Mouse (Mus musculus): ENCODE results near the gene Tomm40l.

Tomm40l gene

DNA sequence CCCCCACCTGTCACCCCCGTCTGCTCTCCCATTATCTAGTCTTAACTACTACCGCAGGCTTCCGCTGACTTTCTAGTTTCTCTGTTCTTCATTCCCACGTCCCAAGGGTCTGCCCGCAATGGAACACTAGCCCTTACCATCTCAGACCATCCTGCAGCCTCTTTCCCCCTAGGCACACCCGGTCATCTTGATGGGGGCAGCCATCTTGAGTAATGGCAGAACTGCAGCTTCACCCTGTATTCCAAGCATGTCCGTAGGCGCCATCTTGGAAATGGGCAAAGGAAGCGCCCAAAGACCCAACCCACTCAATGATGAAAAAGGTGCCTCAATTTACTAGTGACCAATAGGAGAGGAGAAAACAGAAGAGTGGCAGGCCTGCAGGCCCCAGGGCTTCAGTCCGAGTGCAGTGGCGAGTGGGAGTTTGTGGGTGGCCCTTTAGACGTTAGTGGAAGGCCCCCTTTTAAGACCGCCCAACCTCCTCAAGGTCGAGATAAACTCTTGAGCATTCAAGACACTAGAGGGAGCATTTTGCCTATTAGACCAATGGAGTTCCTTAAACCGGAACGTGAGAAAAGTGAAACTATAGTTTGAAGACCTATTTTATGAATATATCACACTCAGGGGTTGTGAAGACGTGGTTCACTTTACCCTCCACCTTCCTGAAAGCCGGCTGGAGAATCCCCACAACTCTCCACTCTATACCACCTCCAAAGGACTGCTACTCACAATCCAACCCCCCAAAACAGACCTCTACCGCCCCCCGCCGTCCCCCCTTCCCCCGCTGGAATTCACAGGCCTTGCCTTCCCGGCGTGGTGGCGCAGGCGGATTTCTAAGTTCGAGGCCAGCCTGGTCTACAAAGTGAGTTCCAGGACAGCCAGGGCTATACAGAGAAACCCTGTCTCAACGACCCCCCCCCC is at the start of gene Tomm40l:
Gene Tomm40l, minus strand, starts transcription at position 277 of the 918 bp plus-strand sequence.
- peak; percentile 97 for DNase-seq

DNA sequence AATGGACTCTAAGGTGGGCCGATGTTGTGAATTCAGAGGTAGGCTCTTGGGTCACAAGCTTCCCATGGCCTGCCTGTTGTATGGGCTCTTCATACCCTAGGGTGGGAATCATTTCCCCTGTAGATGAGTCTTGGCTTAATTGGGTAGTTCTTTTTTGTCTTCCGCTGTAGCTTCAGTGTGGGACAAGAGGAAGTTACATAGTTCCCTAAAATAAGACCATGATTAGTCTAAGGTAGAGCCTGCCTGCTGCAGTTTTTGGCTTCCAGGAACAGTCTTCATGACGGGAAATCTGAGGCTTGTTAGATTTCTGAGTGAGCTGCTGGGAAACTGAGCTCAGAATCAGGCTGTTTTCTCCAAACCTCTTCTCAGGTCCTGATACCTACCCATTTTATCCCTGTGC is 49.8 kb upstream of the Tomm40l start:
- no peak for DNase-seq

- no peak for DNase-seq
Measured at GRCm38 (mm10) chr1:171271622-171272021, 49.3 kb upstream of the Tomm40l start.

DNA sequence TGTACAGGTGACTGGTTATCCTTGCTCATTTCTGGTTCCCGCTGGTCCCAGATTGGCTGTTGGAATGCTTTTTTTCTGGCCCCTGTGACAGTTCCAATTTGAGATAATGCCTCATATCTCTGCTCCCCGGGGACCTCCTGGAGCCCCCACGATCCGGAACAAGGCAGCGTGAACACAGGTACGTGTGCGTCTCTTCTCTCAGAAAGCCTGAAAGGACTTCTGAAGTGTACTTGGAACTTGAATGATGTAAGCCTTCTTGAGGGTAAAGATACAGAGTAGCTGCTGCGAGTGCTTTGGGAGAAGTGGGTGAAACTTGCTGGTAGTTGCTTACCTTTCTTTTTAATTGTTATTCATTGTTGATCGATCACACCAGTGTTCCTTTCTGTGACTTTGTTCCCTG is 48.9 kb upstream of the Tomm40l start:
- DNase-seq, result no peak

DNA sequence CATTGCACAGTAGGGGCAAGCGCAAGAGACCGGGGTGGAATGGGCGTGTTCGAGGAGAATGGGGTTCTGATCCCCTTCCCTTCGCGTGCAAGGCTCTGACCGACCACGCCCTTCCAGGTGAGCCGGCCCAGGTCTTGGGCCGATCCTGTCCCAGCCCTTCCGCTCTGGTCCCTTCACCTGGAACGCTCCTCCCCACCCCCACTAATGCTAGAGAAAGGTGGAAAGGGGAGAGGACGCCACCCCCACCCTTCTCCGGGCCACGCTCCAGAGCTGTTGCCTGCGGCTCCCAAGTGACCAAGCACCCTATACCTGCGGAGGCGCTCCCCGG is 48.2 kb upstream of the Tomm40l start:
- peak; percentile 76 for DNase-seq

- peak; percentile 97 for DNase-seq
Measured at GRCm38 (mm10) chr1:171269848-171270572, 47.7 kb upstream of the Tomm40l start, which contains the start of gene B4galt3. TSS of gene B4galt3 (plus strand) at chr1:171270328.

DNA sequence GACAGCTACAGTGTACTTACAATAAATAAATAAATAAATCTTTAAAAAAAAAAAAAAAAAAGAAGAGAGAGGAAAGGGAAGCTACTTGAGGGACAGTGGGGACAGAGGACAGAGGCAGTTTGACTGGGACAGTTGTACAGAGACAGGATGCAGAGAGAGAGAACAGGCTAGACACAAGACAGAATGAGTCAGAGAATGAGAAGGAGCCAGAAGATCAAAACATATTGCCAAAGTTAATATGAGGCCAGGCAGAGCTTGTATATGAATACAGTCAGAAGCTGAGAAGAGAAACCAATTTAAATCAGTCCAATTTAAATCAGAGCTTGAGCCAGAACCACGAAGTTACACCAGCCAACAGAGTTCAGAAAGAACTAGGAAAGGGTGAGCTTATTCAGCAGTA is 46.0 kb upstream of the Tomm40l start:
- no peak for DNase-seq

- DNase-seq, result no peak
Measured at GRCm38 (mm10) chr1:171265971-171266744, 43.8 kb upstream of the Tomm40l start.

DNA sequence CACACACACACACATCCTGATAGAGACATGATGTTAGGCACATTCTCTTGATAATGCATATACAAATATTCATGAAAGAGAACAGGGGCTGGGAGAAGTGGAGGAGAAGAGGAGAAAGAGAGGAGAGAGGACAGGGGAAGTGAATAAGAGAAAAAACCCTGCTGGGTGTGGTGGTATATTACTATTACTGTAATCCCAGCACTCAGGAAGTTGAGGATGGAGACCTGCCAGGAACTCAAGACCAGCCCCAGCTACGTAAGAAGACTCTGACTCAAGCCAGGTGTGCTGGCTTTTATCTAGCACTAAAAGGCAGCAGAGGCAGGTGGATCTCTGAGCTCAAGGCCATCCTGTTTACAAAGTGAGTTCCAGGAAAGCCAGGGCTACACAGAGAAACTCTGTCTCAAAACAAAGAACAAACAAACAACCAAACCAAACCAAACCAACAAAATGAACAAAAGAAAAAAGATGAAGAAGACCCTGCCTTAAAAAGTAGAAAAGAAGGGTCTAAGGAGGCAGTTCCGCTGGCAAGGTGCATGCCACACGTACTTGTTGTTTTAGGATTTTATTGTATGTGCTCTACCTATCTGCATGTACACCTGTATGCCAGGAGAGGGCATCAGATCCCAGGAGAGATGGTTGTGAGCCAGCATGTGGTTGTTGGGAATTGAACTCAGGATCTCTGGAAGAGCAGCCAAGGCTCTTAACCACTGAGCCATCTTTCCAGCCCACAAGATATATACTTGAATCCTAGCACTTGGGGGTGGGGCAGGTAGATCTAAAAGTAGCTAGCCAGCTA is 41.5 kb upstream of the Tomm40l start:
- peak; percentile 51 for DNase-seq

DNA sequence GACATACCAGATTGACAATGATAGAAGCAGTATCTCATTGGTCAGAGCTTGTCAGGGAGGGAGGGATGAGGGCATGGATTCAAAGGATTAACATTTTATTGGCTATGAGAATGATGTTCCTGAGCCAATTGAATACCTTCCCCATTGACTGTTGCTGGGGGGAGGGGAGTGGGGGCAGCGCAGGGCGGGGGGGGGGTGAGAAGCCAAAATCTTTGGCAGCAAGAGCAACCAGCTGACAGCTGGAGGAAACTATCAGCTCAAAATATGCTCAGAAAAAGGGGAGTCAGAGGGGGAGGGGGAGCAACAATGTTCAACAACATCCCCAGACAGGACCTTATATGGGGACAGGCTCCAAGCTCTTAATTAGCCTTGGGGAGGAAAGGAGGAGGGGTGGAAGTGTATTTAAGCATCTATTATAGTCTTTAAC is 40.9 kb upstream of the Tomm40l start:
- DNase-seq, result peak; percentile 91

DNA sequence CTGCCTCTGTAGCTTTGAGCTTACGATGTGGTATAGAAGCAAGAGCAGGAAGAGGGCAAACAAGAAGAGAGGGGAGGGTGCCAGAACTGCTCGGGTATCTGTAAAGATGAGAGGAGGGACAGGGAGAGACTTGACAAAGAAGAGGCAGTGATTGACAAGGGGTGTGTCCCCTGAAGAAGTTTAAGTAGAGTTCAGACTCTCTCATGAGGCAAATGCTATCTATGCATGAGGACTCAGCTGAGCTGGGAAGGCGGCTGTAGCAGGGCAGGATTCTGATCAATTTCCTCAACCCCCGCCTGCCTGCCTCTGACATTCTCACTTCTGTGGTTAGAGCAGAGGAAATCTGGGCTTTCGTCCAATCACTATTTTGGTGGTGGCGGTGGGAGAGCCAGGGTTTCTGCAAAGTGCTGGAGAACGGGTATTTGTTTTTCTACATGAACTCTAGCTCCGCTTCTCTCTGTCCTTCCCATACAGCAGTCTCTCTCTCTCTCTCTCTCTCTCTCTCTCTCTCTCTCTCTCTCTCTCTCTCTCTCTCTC is 40.3 kb upstream of the Tomm40l start:
- DNase-seq, result peak; percentile 93

- DNase-seq, result peak; percentile 46
Measured at GRCm38 (mm10) chr1:171260316-171260715, 38.0 kb upstream of the Tomm40l start.

DNA sequence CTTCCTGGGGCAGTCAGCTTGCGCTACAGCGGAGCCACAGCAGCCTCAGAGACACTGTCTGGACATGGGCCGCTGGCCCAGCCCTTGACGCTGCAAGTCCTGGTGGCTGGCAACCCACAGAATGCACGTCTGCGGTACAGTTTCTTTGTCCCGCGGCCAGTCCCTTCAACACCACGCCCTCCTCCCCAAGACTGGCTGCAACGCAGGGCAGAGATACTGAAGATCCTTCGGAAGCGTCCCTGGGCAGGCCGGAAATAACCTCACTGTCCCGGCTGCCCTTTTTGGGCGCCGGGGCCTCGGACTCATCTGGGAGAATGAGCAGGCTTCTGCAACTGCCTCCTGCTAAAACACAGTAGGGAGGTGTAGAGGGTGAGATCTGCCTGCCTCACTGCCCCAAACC is 36.6 kb upstream of the Tomm40l start:
- DNase-seq, result no peak

DNA sequence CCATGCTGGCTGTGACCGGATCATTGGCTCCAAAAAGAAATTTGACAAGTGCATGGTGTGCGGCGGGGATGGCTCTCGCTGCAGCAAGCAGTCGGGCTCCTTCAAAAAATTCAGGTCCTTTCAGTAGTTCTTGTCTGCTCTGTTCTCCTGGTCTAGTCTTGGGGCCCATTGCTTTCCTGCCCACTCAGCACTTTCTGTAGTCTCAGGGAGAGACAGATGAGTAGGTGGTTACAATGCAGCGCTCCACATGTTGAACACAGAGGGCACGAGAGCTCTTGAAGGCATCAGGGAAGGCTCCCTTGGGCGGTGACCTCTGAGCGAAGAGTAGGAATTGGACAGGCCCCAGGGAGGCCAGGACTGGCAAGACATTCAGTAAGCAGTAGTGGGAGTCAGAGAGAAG is 35.5 kb upstream of the Tomm40l start:
- no peak for DNase-seq

- peak; percentile 84 for DNase-seq
Measured at GRCm38 (mm10) chr1:171256937-171257548, 34.7 kb upstream of the Tomm40l start.

GRCm38 (mm10) chr1:171256095-171256818 is 33.9 kb upstream of the Tomm40l start:
- no peak for DNase-seq

GRCm38 (mm10) chr1:171252415-171252814 is 30.1 kb upstream of the Tomm40l start:
- DNase-seq, result no peak

DNA sequence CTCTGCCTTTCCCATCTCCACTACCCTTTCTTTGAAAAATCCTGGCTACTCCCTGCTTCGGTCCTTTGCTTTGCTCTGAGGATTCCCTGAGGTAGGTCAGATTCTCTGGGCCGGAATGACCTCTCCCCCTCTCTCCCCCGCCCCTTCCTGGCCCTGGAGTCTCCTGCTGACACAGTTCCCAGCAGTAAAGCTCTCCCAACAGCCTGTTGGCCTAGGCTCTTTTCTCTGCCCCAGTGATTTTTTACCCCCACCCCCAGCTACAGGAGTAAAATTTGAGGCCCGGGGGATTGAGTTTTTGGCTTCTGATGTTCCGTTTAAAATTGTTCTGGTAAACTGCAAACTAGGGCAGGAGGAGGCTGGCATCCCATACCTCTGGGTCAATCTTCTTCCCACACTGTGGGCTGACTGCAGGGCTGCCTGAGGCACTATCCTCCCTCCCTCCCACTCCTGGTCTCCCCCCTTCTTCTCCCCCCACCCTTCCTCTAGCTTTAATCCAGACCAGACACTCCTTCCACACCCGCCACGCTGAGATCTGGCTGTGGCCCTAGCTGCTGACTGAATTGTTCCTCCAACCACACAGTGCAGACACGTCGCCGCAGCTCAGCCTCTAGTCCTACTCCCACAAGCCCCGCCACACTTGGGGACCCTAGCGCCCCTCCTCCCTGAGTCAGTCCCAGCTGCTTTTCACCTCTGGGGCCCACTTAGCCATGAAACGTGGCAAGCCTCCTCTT is 29.4 kb upstream of the Tomm40l start:
- DNase-seq, result peak; percentile 62

- peak; percentile 35 for DNase-seq
Measured at GRCm38 (mm10) chr1:171250680-171251593, 28.6 kb upstream of the Tomm40l start, which contains the start of gene Ndufs2. TSS of gene Ndufs2 (minus strand) at chr1:171251388.
